Mouse (Mus musculus) B cell, adult 67 days (primary cell): Measurements from ENCODE around the gene Gm10128. TPM values are rescaled to one million over a fixed set of nuclear protein-coding genes. Genes with fewer than 3 reads are reported as not detected.

Experiments
- total RNA-seq, 2 experiments: library from RNA; stranded (reverse); gene quantifications; 4 replicates each; pipeline ENCODE4 v1.2.4; 2023

Gene Gm10128
- not detected for total RNA-seq

DNA sequence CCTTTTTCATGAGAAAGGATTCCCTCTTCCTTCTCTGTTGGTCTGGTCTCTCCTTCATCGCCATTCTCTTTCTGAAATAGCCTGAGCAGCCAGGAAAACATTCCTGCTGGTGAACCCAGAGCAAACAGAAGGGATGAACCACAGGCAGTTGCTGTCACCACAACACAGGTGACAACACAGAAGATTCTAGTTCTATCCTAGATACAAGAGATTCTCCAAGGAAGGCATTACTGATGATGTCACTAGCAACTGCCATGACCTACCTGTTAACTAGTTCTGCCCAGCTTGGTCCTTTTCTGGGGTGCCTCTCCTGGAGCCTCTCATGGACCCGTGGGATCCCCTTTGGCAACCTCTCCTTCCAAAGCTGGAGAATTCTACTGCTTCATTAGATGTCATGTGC is at the start of gene Gm10128:
Gm10128 (minus strand) TSS at position 101 of the 400 bp plus-strand sequence.

DNA sequence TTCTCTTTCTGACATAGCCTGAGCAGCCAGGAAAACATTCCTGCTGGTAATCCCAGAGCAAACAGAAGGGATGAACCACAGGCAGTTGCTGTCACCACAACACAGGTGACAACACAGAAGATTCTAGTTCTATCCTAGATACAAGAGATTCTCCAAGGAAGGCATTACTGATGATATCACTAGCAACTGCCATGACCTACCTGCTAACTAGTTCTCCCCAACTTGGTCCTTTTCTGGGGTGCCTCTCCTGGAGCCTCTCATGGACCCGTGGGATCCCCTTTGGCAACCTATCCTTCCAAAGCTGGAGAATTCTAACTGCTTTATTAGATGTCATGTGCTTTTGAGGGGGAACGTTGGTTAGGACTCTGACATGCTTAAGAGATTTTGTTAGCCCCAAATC is 48.3 kb downstream of the Gm10128 start, which contains the start of gene Gm10338:
Gm10338 (minus strand) TSS at position 101 of the 400 bp plus-strand sequence.

Other genes starting within 250 kb of the Gm10128 start
- gene Gm3755, start 193.1 kb downstream of the Gm10128 start, total RNA-seq: not detected
- not detected for gene Gm3752, start 160.2 kb downstream of the Gm10128 start, total RNA-seq
- not detected for gene Gm3558, start 75.4 kb downstream of the Gm10128 start, total RNA-seq
- gene Gm10338, start 48.4 kb downstream of the Gm10128 start, total RNA-seq: not detected
- not detected for gene Gm26661, start 147.6 kb upstream of the Gm10128 start, total RNA-seq
- gene Flnb, start 174.0 kb upstream of the Gm10128 start, total RNA-seq: 10 to 100 TPM; 15.8 to 17.5 TPM